Mouse (Mus musculus): ENCODE data around the gene Gm28308.

- TF ChIP-seq GATA1 (IDR thresholded peaks at IDR 0.05; ENCODE audit: borderline replicate concordance, low read length) = no peak
- no peak for TF ChIP-seq FLI1 (IDR thresholded peaks at IDR 0.05; ENCODE audit: low read length)
Observed at GRCm38 (mm10) chr6:52227470-52228222, 14.5 kb upstream of the Gm28308 start.
